Mouse (Mus musculus): ENCODE results near the gene Apoa1. TPM values are rescaled to one million over a fixed set of nuclear protein-coding genes. Genes with fewer than 3 reads are reported as not detected.

Apoa1 gene
- polyA plus RNA-seq, 1 experiment from 2014 or later = 2.4 TPM

DNA sequence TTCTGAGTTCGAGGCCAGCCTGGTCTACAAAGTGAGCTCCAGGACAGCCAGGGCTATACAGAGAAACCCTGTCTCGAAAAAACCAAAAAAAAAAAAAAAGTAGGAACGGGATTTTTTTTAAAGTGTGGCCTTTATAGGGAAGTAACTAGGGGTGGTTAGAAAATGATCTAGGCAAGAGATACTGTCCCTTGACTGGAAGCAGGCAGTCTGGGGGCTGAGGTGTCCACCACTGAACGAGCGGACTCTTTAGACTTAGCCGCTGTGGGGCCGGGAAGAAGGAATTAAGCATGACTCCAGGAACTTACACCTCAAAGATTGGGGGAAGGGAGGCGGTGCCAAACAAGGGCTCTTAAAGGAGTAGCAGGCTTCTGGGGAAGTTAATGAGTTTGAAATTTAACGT, 10.2 kb upstream of the Apoa1 start:
- Histone ChIP-seq H3K9me3 (no peaks in the 10 kb centered on the region), H3K4me3 (no peak overlapping the region), H3K36me3 (peaks cover 43% of the 10 kb centered on the region), H3K4me2 (replicated peaks) (no peak overlapping the region), H3K27me3 (replicated peaks) (no peaks in the 10 kb centered on the region), H3K9ac (no peak overlapping the region), H3K4me1 (no peaks in the 10 kb centered on the region), H3K27ac (no peak overlapping the region)
- WGBS = 79% methylated on average over 9 of the region's 9 CpGs
- ATAC-seq (ENCODE audit: low FRiP score, low read depth) = no peak

DNA sequence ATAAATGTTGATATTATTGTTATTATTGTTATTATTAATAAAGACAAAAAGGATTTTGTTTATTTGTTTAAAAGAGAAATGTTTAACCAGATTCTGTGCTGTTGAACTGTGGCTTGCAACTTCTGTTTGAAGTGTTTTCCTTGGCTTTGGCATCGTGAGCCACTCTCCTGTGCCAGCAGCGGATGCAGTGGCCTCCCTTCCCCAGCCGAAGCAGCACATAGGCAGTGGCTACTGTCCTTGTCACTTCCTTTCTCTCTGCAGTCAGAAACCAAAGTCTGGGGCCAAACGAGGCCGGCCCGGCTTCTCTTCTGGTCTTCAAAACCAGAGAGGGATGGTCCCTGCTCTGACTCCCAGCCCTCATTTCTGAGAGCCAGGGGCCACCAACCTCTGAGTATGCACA, 5.3 kb upstream of the Apoa1 start:
- 89% methylated on average over 6 of the region's 6 CpGs for WGBS
- Histone ChIP-seq H3K9me3 (no peaks in the 10 kb centered on the region), H3K27me3 (replicated peaks) (no peaks in the 10 kb centered on the region), H3K4me1 (no peaks in the 10 kb centered on the region), H3K36me3 (peaks cover 33% of the 10 kb centered on the region), H3K9ac (no peak overlapping the region), H3K4me2 (replicated peaks) (no peak overlapping the region), H3K27ac (no peak overlapping the region), H3K4me3 (no peak overlapping the region)
- ATAC-seq (ENCODE audit: low FRiP score, low read depth) = no peak

- Histone ChIP-seq H3K9ac (no peak overlapping the region), H3K27ac (no peak overlapping the region), H3K4me3 (no peak overlapping the region), H3K4me1 (no peaks in the 10 kb centered on the region), H3K4me2 (replicated peaks) (no peak overlapping the region), H3K36me3 (peaks cover 32% of the 10 kb centered on the region), H3K27me3 (replicated peaks) (no peaks in the 10 kb centered on the region), H3K9me3 (no peaks in the 10 kb centered on the region)
- ATAC-seq (ENCODE audit: low FRiP score, low read depth) = no peak
- WGBS = 83% methylated on average over 3 of the region's 3 CpGs
These were observed 4.3 kb upstream of the Apoa1 start for GRCm38 (mm10) chr9:46224101-46224500.

DNA sequence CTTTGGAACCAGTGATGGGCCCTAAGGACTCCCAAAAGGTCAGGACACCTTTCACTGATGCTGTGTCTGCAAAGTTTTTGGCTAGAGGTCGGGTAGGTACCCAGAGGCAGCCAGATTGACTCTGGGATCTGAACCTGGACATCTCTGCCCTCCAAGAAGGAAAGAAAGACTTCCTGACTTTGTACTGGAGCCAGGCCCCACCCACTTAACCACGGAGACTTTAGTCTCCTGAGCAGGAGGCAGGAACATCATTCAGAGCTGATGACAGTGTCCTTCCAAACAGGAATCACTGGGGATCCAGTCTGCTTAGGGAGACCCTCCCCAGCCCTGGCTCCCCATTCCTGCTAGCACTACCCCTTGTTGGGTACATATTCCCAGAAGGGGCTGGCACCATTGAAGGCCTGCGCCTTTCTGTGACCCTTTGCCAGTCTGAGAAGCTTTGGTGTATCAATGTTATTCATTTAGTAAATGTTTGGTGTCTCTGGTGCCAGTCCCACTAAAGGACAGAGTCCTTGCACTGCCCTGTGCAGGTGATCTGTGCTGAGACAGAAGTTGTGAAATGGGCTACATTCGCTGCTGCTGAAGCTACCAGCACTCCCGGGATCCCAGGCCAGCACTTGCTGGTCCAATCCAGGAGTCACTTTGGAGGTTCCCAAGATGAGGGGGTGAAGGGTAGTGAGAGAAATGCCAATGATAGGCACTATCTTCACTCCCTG, 3.3 kb upstream of the Apoa1 start:
- Histone ChIP-seq H3K27ac (no peak overlapping the region), H3K4me2 (replicated peaks) (no peak overlapping the region), H3K4me1 (peaks cover 1% of the 10 kb centered on the region; the same call in 1 of the 2 replicates), H3K9me3 (no peaks in the 10 kb centered on the region), H3K9ac (no peak overlapping the region), H3K27me3 (replicated peaks) (no peaks in the 10 kb centered on the region), H3K36me3 (peaks cover 24% of the 10 kb centered on the region), H3K4me3 (no peak overlapping the region)
- no peak for ATAC-seq (ENCODE audit: low FRiP score, low read depth)
- WGBS = 70% methylated on average over 5 of the region's 5 CpGs

GRCm38 (mm10) chr9:46227064-46227614, 1.2 kb upstream of the Apoa1 start:
- Histone ChIP-seq H3K4me2 (replicated peaks) (no peak overlapping the region), H3K27me3 (replicated peaks) (0 out of 2 replicates have a peak, but pooled peaks cover 3% of the 10 kb centered on the region), H3K4me3 (no peak overlapping the region), H3K9ac (no peak overlapping the region), H3K36me3 (peaks cover 7% of the 10 kb centered on the region), H3K9me3 (no peaks in the 10 kb centered on the region), H3K4me1 (peaks cover 8% of the 10 kb centered on the region), H3K27ac (no peak overlapping the region)
- 90% methylated on average over 3 of the region's 3 CpGs for WGBS
- ATAC-seq (ENCODE audit: low FRiP score, low read depth) = no peak

- Histone ChIP-seq H3K9ac (peak overlapping the region; percentile 57), H3K27ac (no peak overlapping the region), H3K4me1 (peaks cover 8% of the 10 kb centered on the region), H3K27me3 (replicated peaks) (0 out of 2 replicates have a peak, but pooled peaks cover 3% of the 10 kb centered on the region), H3K4me2 (replicated peaks) (peak overlapping the region; percentile 85), H3K9me3 (no peaks in the 10 kb centered on the region), H3K36me3 (no peaks in the 10 kb centered on the region), H3K4me3 (peak overlapping the region; percentile 41)
- peak; percentile 91 for ATAC-seq (ENCODE audit: low FRiP score, low read depth)
- WGBS = 15% methylated on average over 37 of the region's 37 CpGs
These were observed 1.4 kb downstream of the Apoa1 start for GRCm38 (mm10) chr9:46229573-46230449.

- Histone ChIP-seq H3K4me3 (peak overlapping the region; percentile 41), H3K4me1 (peaks cover 8% of the 10 kb centered on the region), H3K36me3 (no peaks in the 10 kb centered on the region), H3K27me3 (replicated peaks) (0 out of 2 replicates have a peak, but pooled peaks cover 3% of the 10 kb centered on the region), H3K9ac (peak overlapping the region; percentile 57), H3K9me3 (no peaks in the 10 kb centered on the region), H3K4me2 (replicated peaks) (peak overlapping the region; percentile 85), H3K27ac (no peak overlapping the region)
- WGBS = 18% methylated on average over 13 of the region's 13 CpGs
- peak; percentile 37; the same call in 1 of the 2 replicates for ATAC-seq (ENCODE audit: low FRiP score, low read depth)
These were observed 2.1 kb downstream of the Apoa1 start for GRCm38 (mm10) chr9:46230450-46230975.

DNA sequence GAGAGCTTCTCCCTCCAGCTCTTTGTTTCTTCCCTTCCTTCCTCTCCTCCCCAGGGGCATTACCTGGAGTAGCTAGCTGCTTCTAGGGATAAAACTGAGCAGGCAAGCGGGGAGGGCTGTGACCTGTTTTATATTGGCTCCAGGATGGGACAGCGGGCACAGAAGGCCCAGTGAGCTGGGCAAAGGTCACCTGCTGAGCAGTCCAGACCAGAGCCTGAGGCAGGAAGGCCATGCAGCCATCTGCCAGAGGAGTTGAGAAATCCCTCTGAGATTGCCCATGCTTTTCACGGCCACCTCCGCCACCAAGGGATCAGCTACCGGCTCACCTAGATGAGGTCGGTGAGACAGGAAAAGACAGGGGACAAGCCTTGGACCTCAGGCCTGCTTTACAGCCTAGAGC, 6.8 kb downstream of the Apoa1 start:
- H3K27ac ChIP-seq = no peak overlapping the region

GRCm38 (mm10) chr9:46235596-46235648, 7.0 kb downstream of the Apoa1 start, which contains the start of gene Apoc3:
Apoc3 (minus strand) TSS chr9:46235636.
- H3K4me3 ChIP-seq = no peak within 1 kb of the TSS
- H3K9me3 ChIP-seq = no peaks in the 10 kb centered on the region
- no peak within 1 kb of the TSS for H3K9ac ChIP-seq
- H3K4me2 ChIP-seq (replicated peaks) = no peak within 1 kb of the TSS
- no peak within 1 kb of the TSS for H3K27ac ChIP-seq
- 0 out of 2 replicates have a peak, but pooled peaks cover 3% of the 10 kb centered on the region for H3K27me3 ChIP-seq (replicated peaks)
- ATAC-seq (ENCODE audit: low FRiP score, low read depth) = no peak
- no peaks in the 10 kb centered on the region for H3K36me3 ChIP-seq
- peaks cover 4% of the 10 kb centered on the region for H3K4me1 ChIP-seq

More for the DNA sequence above, 6.8 kb downstream of the Apoa1 start:
- ATAC-seq (ENCODE audit: low FRiP score, low read depth) = no peak
- H3K4me1 ChIP-seq = peaks cover 6% of the 10 kb centered on the region
- WGBS = 89% methylated on average over 6 of the region's 6 CpGs
- H3K9ac ChIP-seq = no peak overlapping the region
- 0 out of 2 replicates have a peak, but pooled peaks cover 3% of the 10 kb centered on the region for H3K27me3 ChIP-seq (replicated peaks)
- H3K36me3 ChIP-seq = no peaks in the 10 kb centered on the region
- H3K4me2 ChIP-seq (replicated peaks) = no peak overlapping the region
- no peaks in the 10 kb centered on the region for H3K9me3 ChIP-seq
- no peak overlapping the region for H3K4me3 ChIP-seq

DNA sequence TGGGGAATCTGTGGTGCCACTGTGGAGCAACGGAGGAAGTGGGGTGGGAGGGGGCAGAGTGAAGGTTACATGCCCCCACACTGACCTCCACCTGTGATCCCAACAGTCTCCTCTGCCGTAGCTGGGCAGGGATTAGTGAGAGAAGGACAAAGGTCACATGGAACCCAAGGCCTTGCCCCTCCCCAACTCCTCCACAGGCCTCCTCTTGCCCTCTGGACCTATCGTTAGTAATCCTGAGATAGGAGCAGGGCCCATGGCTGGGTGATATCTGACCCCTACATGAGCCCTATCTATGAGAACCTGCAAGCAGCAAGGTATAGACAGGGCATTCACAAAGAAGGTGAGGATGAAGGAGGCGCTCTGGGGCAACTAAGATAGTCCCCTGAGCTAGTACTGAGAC, 7.3 kb downstream of the Apoa1 start:
- Histone ChIP-seq H3K9me3 (no peaks in the 10 kb centered on the region), H3K4me2 (replicated peaks) (no peak overlapping the region), H3K9ac (no peak overlapping the region), H3K27ac (no peak overlapping the region), H3K27me3 (replicated peaks) (0 out of 2 replicates have a peak, but pooled peaks cover 3% of the 10 kb centered on the region), H3K4me3 (no peak overlapping the region), H3K36me3 (no peaks in the 10 kb centered on the region), H3K4me1 (peaks cover 1% of the 10 kb centered on the region; the same call in 1 of the 2 replicates)
- ATAC-seq (ENCODE audit: low FRiP score, low read depth) = no peak
- 83% methylated on average over 4 of the region's 4 CpGs for WGBS

DNA sequence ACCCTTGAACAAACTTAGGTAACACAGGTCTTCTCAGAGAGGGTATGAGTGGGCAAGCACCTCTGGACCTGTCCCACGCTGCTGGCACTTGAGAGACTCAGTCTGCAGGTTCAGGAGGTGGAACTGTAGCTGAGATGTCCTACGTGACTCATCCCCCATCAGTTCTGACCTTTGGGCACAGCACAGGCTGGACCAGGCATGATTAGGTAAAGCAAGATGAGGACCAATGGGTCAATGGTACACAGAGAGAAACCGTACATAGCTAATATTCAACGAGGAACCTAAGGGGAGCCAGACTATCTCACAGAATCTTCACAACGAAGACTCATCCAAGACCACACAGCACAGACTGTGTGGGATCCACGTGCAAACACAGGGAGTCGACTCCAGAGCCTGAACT, 10.5 kb downstream of the Apoa1 start:
- Histone ChIP-seq H3K27ac (no peak overlapping the region), H3K4me1 (no peaks in the 10 kb centered on the region), H3K36me3 (no peaks in the 10 kb centered on the region), H3K9ac (no peak overlapping the region), H3K4me2 (replicated peaks) (no peak overlapping the region), H3K27me3 (replicated peaks) (no peaks in the 10 kb centered on the region), H3K4me3 (no peak overlapping the region), H3K9me3 (no peaks in the 10 kb centered on the region)
- 91% methylated on average over 7 of the region's 7 CpGs for WGBS
- no peak for ATAC-seq (ENCODE audit: low FRiP score, low read depth)

DNA sequence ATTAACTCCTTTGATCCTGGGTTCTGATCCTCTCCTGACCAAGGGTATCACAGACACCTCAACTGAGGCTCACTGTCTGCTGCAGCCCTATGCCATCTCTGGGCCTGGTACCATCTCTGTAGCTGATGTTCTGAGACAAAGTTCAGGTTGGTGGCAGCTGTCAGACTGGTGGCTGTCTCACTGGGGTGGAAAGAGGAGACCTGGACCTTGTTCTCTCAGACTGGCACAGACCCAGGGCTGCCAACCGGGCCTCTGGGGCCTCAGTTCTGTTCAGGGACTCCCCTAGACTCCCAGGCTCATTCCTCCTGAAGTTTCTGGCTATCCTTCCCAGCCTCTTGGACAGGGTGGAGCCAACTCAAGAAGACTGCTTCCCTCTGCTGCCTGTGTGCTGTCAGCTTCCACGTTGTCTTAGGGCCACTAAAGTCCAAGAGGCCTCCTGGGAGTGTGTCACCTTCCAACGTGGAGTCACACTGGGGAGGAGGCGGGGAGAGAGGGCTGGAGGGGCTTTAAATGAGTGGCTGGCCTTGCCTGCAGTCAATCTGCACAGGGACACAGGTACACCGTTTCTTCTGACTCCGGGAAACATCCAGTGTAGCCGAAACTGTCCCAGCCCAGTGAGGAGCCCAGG, 12.3 kb downstream of the Apoa1 start, which contains the start of gene Apoa4:
Gene Apoa4 (plus strand): TSS at position 171 of the 628 bp plus-strand sequence.
- Histone ChIP-seq H3K9me3 (no peaks in the 10 kb centered on the region), H3K4me1 (no peaks in the 10 kb centered on the region), H3K4me2 (replicated peaks) (no peak within 1 kb of the TSS), H3K27me3 (replicated peaks) (no peaks in the 10 kb centered on the region), H3K4me3 (no peak within 1 kb of the TSS), H3K36me3 (no peaks in the 10 kb centered on the region), H3K9ac (no peak within 1 kb of the TSS), H3K27ac (no peak within 1 kb of the TSS)
- no peak for ATAC-seq (ENCODE audit: low FRiP score, low read depth)
- 71% methylated on average over 7 of the region's 7 CpGs for WGBS

Measured in neural tube, embryonic 12.5 days (tissue).